In the genomic region with DNA sequence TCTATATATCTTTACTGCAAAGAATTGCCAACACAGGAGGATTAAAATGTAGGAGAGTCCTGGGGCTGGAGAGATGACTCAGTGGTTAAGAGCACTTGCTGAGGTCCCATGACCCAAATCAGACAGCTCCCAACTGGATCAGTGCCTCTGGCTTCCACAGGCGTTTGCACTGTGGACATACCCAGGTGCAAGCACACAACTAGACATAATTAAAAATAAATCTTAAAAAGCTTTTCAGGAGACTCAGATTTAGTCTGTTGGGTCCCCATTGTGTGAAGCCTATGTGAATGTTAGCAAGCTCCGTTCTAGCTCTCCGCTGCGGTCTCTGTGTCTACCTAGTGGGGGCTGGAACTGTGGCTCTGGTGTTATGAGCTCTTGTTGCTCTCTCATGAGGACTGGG, we compare ENCODE assay signal across 10 mouse cellular contexts. TPM values are rescaled to one million over a fixed set of nuclear protein-coding genes. Genes with fewer than 3 reads are reported as not detected.
A peak's percentile ranks its signal among the peaks of the same experiment; 100 is the strongest.
DNase-seq lines count a peak whose midpoint lies in the region; ATAC-seq lines count a peak whose summit lies in the region.
"Had no signal": no experiment of that assay in that cellular context is flagged by ENCODE, and none has a peak within 500 bp of the region (broad histone marks: within the 10 kb centered on the region; RNA-seq: fewer than 3 reads in every experiment).

No protein-coding gene starts in this region.

- H3K9ac ChIP-seq in hindbrain, embryonic 12.5 days = no peak overlapping the region
- H3K9ac ChIP-seq in hindbrain, embryonic 11.5 days (ENCODE audit: low read depth, low read length) = no peak overlapping the region
- H3K9ac ChIP-seq in midbrain, embryonic 13.5 days (replicated peaks) = no peak overlapping the region
- no peak overlapping the region for H3K9ac ChIP-seq in midbrain, embryonic 14.5 days (replicated peaks; ENCODE audit: low read length)
- no peak overlapping the region for H3K9ac ChIP-seq in embryonic facial prominence, embryonic 15.5 days

- no peak for ATAC-seq in hindbrain, embryonic 12.5 days (ENCODE audit: low FRiP score)
- no peak for ATAC-seq in hindbrain, embryonic 11.5 days (ENCODE audit: low FRiP score)
- ATAC-seq in midbrain, embryonic 13.5 days = no peak
- no peak for ATAC-seq in midbrain, embryonic 14.5 days (ENCODE audit: low FRiP score, low TSS enrichment)
- no peak for ATAC-seq in embryonic facial prominence, embryonic 15.5 days (ENCODE audit: insufficient number of reproducible peaks, low FRiP score, low TSS enrichment, low read depth)
- ATAC-seq in monocyte, adult 5-6 weeks (replicated peaks; ENCODE audit: insufficient number of reproducible peaks, low FRiP score, low TSS enrichment, poor library complexity, severe bottlenecking) = 0 out of 2 replicates have a peak, but pooled peaks have one; percentile 14
- ATAC-seq: forebrain, embryonic 14.5 days had no signal

- no peak for DNase-seq in hindbrain, embryonic 11.5 days (ENCODE audit: low spot score)
- no peak for DNase-seq in midbrain, embryonic 14.5 days
- DNase-seq in thymus, postnatal 0 days (ENCODE audit: low spot score) = no peak
- no peak for DNase-seq in cerebellum, adult 9-10 months

- H3K4me2 ChIP-seq in hindbrain, embryonic 12.5 days (replicated peaks) = peak overlapping the region; percentile 98
- no peak overlapping the region for H3K4me2 ChIP-seq in hindbrain, embryonic 11.5 days (replicated peaks; ENCODE audit: low read depth, low read length)
- peak overlapping the region; percentile 96; the same call in 1 of the 2 replicates for H3K4me2 ChIP-seq in midbrain, embryonic 13.5 days (replicated peaks)
- no peak overlapping the region for H3K4me2 ChIP-seq in midbrain, embryonic 14.5 days (ENCODE audit: low read length)
- peak overlapping the region; percentile 87 for H3K4me2 ChIP-seq in embryonic facial prominence, embryonic 15.5 days (replicated peaks)

- H3K27me3 ChIP-seq in hindbrain, embryonic 12.5 days = peaks cover 40% of the 10 kb centered on the region
- H3K27me3 ChIP-seq in hindbrain, embryonic 11.5 days (ENCODE audit: control insufficient read depth, insufficient read depth, low read length) = peaks cover 15% of the 10 kb centered on the region
- peaks cover 64% of the 10 kb centered on the region for H3K27me3 ChIP-seq in midbrain, embryonic 13.5 days
- H3K27me3 ChIP-seq in midbrain, embryonic 14.5 days (ENCODE audit: control insufficient read depth, insufficient read depth, low read length) = peaks cover 12% of the 10 kb centered on the region; the same call in 1 of the 2 replicates
- no peaks in the 10 kb centered on the region for H3K27me3 ChIP-seq in embryonic facial prominence, embryonic 15.5 days

- no peaks in the 10 kb centered on the region for H3K9me3 ChIP-seq in hindbrain, embryonic 12.5 days (replicated peaks)
- no peaks in the 10 kb centered on the region for H3K9me3 ChIP-seq in hindbrain, embryonic 11.5 days (ENCODE audit: control insufficient read depth, low read length)
- H3K9me3 ChIP-seq in midbrain, embryonic 13.5 days = no peaks in the 10 kb centered on the region
- no peaks in the 10 kb centered on the region for H3K9me3 ChIP-seq in midbrain, embryonic 14.5 days (ENCODE audit: control insufficient read depth, low read length)
- H3K9me3 ChIP-seq in embryonic facial prominence, embryonic 15.5 days (replicated peaks) = no peaks in the 10 kb centered on the region

- WGBS in hindbrain, embryonic 12.5 days = 89% methylated on average over 4 of the region's 4 CpGs
- WGBS in hindbrain, embryonic 11.5 days = 84% methylated on average over 4 of the region's 4 CpGs
- 95% methylated on average over 4 of the region's 4 CpGs for WGBS in midbrain, embryonic 13.5 days
- 88% methylated on average over 4 of the region's 4 CpGs for WGBS in midbrain, embryonic 14.5 days
- WGBS in embryonic facial prominence, embryonic 15.5 days = 91% methylated on average over 4 of the region's 4 CpGs

- H3K27ac ChIP-seq in hindbrain, embryonic 12.5 days = no peak overlapping the region
- H3K27ac ChIP-seq in hindbrain, embryonic 11.5 days (ENCODE audit: low read depth, low read length) = no peak overlapping the region
- H3K27ac ChIP-seq in midbrain, embryonic 13.5 days = no peak overlapping the region
- H3K27ac ChIP-seq in midbrain, embryonic 14.5 days (replicated peaks; ENCODE audit: low read depth, low read length) = no peak overlapping the region
- no peak overlapping the region for H3K27ac ChIP-seq in embryonic facial prominence, embryonic 15.5 days (replicated peaks)
- H3K27ac ChIP-seq: left cerebral cortex, adult 2 months had no signal

- H3K4me3 ChIP-seq in hindbrain, embryonic 12.5 days = no peak overlapping the region
- no peak overlapping the region for H3K4me3 ChIP-seq in hindbrain, embryonic 11.5 days (ENCODE audit: low read depth, low read length)
- no peak overlapping the region for H3K4me3 ChIP-seq in midbrain, embryonic 13.5 days (replicated peaks)
- H3K4me3 ChIP-seq in midbrain, embryonic 14.5 days (replicated peaks; ENCODE audit: low read depth, low read length) = no peak overlapping the region
- H3K4me3 ChIP-seq in embryonic facial prominence, embryonic 15.5 days (replicated peaks) = peak overlapping the region; percentile 85
- H3K4me3 ChIP-seq: left cerebral cortex, adult 2 months had no signal

- peaks cover 27% of the 10 kb centered on the region for H3K4me1 ChIP-seq in hindbrain, embryonic 12.5 days
- H3K4me1 ChIP-seq in hindbrain, embryonic 11.5 days (replicated peaks; ENCODE audit: control insufficient read depth, insufficient read depth, low read length) = no peaks in the 10 kb centered on the region
- peaks cover 31% of the 10 kb centered on the region for H3K4me1 ChIP-seq in midbrain, embryonic 13.5 days (replicated peaks)
- peaks cover 8% of the 10 kb centered on the region for H3K4me1 ChIP-seq in midbrain, embryonic 14.5 days (ENCODE audit: control insufficient read depth, insufficient read depth, low read length)
- H3K4me1 ChIP-seq in embryonic facial prominence, embryonic 15.5 days = peaks cover 41% of the 10 kb centered on the region

- no peaks in the 10 kb centered on the region for H3K36me3 ChIP-seq in hindbrain, embryonic 12.5 days
- no peaks in the 10 kb centered on the region for H3K36me3 ChIP-seq in hindbrain, embryonic 11.5 days (ENCODE audit: control insufficient read depth, insufficient read depth, low read length)
- H3K36me3 ChIP-seq in midbrain, embryonic 13.5 days = no peaks in the 10 kb centered on the region
- H3K36me3 ChIP-seq in midbrain, embryonic 14.5 days (ENCODE audit: control insufficient read depth, insufficient read depth, low read length) = no peaks in the 10 kb centered on the region
- no peaks in the 10 kb centered on the region for H3K36me3 ChIP-seq in embryonic facial prominence, embryonic 15.5 days

RNA-seq across cellular contexts. Expression of a gene that starts 1.8 kb away (rescaled TPM):
- polyA plus RNA-seq in hindbrain, embryonic 12.5 days (2016; fragmentation: Nextera tagmentation; extraction: Ambion mirVana) = 30.1 and 36.3 TPM in 2 replicates
- 16.6 and 19.3 TPM in 2 replicates for polyA plus RNA-seq in hindbrain, embryonic 11.5 days (2014; fragmentation: Nextera tagmentation; extraction: Ambion mirVana)
- 10.1 and 11.9 TPM in 2 replicates for polyA plus RNA-seq in midbrain, embryonic 13.5 days (2015; fragmentation: Nextera tagmentation; extraction: Ambion mirVana)
- polyA plus RNA-seq in midbrain, embryonic 14.5 days (2014; fragmentation: Nextera tagmentation; extraction: Ambion mirVana) = 7.6 and 14.2 TPM in 2 replicates
- 77.0 and 91.6 TPM in 2 replicates for polyA plus RNA-seq in embryonic facial prominence, embryonic 15.5 days (2015; fragmentation: Nextera tagmentation; extraction: Ambion mirVana)
- not detected in 3 replicates for total RNA-seq in monocyte, adult 5-6 weeks (2017)
- polyA plus RNA-seq in thymus, postnatal 0 days (2015; fragmentation: Nextera tagmentation; extraction: Ambion mirVana) = 5.2 and 5.8 TPM in 2 replicates

Comparison
In these comparisons a context has a peak if more than half of its experiments do, and no peak if none do; other contexts are left out.
1. H3K4me2 ChIP-seq: peak in hindbrain, embryonic 12.5 days (single experiment), midbrain, embryonic 13.5 days (single experiment) and embryonic facial prominence, embryonic 15.5 days (single experiment); none in hindbrain, embryonic 11.5 days (single experiment) and midbrain, embryonic 14.5 days (single experiment).